Mouse (Mus musculus) mature B cell (primary cell): ENCODE data around the gene Rnf212.

ENCODE experiments used
- in situ Hi-C: fragments of 300-500 bp; cut with MboI; formaldehyde crosslinking; loops from 2 replicates; pipeline ENCODE4 v1.14.3; 2019

Gene Rnf212

DNA sequence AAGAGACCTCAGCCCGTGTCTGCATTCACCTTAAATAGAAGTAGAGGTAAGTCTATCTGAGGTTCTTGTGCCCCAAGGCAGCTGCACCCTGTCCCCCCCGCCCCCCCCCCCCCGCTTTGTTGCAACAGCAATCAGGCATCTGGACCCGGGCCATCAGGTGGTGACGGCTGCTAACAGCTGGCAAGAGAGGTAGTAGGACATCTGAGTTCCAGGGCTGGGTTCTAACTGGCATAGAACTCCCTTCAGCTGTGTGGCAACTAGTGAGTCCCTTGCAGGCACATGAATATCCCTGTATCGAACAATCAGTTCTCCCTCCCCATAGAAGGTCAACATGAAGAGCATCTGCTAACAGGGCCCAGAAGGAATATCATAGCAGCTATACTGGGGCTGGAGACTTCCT is 62.8 kb downstream of the Rnf212 start:
- in situ Hi-C loops, result no loop called here

DNA sequence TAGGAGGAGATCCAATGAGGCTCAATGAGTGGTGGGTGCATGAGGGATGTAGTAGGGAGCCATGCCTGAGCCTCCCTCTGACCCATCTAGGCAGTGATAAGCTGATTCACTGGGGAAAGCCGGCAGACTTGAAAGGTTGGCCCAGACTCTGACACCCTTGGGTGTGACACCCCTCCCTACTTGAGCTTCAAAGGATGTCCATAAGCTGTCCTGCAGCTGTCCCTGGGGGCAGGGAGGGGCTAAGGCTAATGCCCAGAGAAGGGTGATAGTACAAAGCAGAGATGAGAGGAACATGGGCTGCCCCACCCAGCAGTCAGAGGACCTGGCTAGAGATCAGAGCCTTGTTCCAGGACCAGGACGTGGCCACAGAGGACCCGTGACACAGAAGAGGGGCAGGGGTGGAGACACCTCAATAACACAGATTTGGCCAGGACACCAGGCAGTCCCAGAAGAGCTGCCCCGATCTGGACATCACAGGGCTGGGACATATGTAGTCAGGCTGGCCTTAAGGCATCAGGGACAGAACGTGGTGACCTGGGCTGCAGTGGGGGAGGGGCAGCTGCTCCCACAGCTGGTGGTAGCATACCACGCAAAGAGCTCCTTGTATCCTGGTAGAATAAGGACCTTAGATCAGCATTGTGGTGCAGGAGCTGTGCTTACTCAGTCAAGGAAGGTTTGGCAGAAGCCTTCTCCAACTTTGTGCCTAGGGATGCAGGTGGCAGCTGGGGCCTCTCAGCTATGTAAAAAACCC is 65.6 kb downstream of the Rnf212 start:
- in situ Hi-C loops, result no loop called here

DNA sequence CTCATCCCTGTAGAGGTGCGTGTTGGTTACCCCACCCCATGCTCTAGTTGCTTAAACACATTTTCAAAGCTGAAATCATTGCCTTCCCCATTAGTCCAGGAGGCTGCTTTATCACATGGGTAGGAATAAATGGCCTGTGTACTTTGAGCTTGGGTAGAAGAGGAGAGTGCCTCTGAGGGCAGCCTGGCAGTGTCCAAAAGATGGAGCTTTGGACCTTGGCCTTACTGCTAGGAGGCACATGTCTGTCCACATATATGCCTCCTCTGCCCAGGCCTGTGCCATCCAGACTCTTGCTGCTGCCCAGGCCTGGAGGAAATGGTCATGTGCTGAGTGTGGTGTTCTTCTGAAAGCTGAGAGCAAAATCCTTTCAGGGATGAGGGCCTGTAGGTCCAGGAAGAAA is 66.4 kb downstream of the Rnf212 start:
- in situ Hi-C loops, result no loop called here

DNA sequence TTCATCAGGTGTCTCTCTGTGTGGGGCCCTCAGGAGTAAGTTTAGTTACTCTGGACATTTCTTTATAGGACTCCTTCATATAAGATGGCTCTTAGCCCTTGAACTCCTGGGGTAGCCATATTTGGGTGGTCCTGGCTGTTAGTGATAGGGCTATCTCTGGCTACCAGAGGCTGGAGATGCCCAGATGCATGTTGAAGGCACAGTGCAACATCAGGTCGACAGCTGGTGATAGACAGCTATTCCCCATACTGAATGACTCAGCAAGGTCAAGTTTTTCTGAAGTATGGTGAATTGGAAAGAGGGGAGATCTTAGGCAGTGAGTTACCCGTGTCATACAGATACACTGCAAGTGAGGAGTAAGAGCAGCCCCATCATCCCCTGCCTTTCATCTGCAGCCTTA is 67.0 kb downstream of the Rnf212 start:
- in situ Hi-C loops, result no loop called here

DNA sequence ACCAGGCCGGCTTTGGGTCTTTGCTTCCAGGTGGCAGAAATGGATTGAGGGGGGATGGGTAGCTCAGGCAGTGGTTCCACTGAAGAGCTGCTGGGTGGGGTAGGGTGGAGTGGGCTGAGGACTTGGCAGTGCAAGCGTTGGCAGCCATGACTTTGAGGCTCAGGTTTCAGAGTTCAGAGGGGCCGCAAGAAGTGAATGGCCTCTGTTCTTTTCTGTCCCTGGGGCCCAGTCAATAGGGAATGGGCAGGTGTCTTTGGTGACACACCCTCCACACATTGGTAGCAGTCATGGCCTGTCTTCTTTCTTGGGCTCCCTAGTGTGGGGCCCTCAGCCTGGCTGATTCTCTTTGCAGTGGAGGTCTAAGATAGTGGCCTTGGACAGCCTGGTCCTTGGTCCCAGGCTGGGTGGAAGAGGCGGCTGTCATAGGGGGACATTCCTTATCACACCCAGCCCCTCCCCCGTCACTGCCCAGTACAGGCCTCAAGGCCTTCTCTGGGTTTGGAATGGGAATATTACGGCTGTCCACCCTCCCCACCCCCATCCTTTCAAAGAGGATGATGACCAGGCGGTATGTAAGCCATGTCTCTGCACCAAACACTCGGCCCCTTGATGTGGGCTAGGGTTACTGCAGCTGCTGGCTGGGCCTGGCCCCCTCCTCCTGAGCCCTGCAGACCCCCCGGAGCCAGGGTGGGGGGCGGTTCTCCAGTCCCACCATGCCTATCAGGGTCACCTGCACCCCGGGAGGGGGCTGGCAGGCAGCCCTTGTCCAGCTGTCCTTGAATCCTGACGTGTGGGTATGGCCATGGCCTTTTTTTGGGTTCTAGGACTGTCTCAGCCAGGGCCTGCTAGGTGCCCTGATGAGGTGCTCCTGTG is 70.8 kb downstream of the Rnf212 start:
- in situ Hi-C loops, result no loop called here

DNA sequence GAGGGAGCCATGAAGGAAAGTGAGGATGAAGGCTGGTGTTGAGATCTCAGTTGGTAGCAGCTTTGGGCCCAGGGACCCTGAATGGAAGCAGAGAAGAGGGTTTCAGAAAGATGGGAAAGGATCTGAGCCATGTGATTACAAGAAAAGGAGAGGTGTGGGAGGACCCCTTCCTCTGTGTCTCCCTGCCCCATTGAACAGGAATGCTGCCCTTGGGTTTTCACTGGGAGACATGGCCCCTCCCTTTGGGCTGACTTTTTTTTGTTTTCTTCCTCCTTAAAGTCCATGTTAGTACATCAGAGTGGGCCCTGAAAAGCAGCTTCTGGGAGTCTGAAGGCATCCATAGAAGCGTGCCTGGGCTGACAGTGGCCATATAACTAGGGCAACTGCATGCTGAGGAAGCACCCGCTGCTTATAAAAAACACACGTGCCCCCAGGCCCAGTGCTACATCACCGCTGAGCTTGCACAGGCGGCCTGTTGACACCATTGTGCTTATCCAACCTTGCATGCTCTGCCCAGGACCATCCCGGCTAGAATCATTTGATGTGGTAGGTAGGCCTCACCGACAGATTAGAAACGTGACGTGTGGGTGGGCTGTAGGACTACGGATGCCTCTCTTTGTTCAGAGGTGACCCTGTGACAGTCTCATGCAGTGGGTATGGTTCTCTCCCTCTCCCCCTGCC is 73.3 kb downstream of the Rnf212 start:
- in situ Hi-C loops, result no loop called here

DNA sequence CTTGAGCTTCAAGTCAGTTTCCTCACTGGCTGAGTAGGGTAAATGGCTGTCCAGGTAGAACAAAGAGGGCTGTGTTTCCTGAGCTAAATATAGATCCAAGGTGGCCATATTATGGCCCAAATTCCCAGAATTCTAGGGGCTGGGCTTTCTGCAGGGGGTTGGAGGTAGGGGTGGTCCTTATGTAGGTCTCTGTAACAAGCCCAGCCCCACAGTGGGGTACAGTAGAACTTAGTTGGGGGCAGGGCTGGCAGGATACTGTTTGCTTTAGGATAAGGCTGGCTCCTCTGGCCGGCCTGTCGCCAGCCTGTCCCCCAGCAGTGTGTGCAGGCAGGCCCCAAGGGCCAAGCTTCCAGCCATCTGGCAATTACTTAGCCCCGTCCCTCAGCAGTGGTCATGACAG is 74.4 kb downstream of the Rnf212 start:
- in situ Hi-C loops, result no loop called here

DNA sequence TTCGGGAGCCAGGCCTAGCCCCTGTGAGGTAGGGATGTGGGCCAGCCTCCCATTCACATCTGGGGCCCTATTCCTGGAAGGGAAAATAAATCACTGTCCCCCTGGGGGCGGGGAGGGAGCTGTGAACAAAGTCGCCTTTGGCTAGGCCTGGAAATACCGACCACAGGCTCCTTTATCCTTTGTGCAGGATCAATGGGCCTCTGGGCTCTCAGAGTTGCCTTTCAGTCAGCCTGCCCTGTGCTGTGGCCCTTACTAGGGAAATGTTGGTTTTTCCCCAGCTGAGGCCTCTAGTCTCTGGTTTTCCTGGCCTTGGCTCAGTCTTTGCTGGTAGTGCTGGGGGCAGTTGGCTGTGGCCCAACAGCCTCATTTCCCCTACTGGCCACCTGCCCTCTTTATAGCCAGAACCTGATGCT is 77.4 kb downstream of the Rnf212 start:
- in situ Hi-C loops, result no loop called here

DNA sequence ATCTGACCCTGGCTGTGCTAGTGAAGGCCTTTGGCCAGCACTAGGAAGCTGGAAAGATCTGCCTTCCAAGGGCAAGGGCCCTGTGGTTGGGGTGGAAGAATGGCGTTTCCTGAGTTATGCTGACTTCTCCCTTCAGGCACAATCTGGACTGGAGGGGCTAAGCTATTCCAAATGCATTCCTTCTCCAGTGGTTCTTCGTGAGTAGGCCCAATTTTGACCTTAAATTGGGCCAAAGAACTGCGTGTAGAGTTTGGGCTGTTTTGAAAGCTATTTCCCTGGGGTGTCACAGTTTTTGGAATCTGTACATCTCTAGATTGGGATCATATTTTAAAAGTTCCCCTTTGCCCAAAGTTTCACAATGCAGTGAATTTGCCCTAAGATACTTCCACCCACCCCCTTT is 78.2 kb downstream of the Rnf212 start:
- in situ Hi-C loops, result no loop called here

DNA sequence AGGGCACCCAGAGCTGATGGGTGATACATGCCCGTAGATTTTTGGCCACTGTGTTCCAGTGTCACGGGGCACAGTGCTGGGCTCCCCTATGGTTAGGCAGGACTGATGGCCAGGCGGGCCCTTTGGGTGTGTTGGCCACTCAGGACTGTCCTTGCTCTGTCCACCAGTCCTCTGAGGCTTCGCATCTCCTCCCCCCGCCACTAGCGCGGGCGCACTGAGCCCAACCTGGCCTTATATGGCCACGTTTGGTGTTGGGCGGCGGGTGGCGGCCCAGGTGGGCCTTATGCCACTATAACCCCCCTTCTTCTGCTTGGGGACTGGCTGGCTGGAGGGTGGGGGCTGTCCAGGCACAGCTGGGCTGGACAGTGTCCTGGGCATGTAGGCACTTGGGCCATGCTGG is 78.9 kb downstream of the Rnf212 start:
- in situ Hi-C loops, result no loop called here

DNA sequence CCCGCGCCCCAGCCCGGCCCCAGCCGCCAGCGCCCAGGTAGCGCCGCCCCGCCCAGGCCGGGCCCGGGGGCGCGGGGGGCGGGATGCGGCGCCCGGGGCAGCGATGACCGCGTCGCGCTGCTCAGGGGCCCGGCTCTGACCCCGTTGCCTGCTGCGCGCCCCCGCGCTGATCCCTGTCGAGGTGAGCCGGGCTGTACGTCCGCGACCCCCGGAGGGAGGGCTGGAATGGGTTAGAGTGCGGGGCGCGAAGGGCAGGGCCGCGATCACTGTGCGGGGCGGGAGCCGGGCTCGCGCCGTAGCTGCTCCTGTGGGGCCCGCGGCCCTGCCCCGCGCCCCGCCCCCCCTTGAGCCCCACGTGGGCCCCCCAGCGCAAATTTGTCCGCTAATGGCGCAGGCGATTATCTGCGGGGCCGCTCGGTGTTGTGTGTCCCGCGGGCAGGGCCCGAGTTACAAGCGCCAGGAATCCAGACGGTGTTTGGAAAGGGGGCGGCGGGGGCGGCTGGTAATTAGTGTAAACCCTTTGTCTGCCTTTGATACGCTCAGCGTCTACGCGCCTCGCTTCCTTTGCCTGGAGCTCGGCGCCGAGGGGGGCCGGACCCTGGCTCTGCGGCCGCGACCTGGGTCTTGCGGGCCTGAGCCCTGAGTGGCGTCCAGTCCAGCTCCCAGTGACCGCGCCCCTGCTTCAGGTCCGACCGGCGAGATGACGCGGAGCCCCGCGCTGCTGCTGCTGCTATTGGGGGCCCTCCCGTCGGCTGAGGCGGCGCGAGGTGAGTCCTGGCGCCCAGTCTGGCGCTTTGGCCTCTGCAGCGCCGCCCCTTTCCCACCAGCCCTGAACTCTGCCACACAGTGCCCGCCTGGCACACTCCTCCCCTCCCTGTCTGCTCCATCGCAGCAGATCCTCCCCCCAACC is 80.2 kb downstream of the Rnf212 start:
- in situ Hi-C loops, result no loop called here

DNA sequence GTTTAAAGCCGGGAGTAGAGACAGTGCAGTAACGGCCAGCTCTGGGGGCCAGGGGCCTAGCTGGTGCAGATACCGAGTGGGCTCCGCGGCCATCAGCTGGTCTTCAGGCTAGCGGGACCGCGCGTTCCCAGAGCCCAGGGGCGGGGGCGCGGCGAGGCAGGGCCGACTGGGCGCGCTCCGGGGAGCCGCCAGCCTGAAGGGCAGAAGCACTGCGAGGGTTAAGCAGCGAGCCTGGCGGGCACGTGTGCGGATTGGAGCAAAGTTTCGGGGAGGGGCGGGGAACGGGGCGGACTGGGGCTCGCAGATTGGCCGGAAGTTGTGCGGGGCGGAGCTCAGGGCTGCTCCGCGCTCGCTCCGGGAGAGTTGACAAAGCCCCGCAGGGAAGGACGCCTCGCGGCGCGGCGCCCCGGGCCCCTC is 80.9 kb downstream of the Rnf212 start:
- in situ Hi-C loops, result no loop called here

DNA sequence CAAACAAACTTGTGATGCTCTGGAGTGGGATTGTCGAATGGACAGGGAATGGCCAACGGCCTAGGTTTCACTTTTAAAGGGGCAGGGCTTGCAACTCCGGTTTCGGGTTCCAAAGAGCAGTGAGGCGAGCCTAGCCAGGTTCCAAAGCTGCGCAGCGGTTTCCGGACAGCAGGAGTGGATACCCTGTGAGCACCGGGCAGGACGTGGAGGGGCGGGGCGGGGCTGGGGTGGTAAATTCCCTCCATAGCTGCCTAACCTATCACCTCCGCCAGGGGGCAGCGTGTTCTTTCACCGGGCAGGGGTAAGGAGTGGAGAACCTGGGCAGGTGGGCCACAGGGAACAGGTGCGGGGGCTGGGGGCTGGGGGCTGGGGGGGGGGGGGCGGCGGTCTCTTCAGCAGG is 82.5 kb downstream of the Rnf212 start, which contains the start of gene Fgfrl1:
TSS of gene Fgfrl1 (plus strand) at position 112 of the 400 bp plus-strand sequence.
- in situ Hi-C loops, result no loop called here

DNA sequence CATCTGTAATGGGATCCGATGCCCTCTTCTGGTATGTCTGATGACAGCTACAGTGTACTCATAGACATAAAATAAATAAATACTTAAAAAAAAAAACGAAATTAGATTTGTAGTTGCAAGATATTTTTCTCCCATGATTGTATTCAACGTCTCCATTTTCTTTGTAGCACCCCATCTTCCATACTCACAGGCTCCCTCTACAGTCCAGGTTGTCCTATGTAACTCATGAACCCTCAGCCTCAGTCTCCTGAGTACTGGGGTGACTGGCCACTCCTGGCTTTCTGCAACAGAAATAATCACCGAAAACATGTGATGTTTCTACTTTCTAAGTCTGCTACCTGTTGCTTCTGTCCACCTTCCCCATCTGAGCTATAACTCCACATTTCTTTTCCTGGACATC is 83.6 kb downstream of the Rnf212 start:
- in situ Hi-C loops, result no loop called here

DNA sequence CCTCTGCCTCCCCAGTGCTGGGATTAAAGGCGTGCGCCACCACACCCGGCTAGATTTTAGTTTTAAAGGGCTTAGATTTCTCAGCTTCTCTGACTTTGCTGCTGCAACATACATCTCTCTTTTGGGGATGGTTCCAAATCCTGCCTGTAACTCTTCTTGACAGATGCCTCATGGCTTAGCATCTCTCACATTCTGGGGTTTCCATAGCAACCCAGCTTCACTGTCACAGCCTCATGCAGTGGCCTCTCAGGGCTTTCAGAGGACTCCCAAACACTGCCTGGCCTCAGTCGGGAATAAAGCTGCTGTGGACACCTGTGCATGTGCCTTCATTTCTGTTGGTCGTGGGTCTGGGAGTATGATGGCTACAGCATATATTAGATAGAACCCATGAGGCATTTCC is 85.7 kb downstream of the Rnf212 start:
- in situ Hi-C loops, result no loop called here

DNA sequence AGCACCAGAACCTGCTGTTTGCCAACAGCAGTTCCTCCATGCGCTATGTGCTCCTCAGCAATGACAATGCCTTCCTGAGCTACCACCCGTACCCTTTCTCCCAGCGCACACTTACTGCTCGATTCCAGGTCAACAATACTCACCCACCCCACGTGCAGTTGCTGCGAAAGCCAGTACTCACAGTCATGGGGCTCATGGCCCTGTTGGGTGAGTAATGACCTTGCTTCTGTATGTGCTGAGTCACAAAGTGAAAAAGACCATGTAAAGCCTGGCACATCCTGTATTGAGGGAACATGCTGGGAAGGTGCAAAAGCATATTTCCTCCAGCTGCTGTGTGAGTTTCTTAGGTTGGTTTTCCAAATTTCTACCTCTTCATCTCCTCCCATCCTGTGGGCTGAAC is 93.9 kb downstream of the Rnf212 start:
- in situ Hi-C loops, result no loop called here

DNA sequence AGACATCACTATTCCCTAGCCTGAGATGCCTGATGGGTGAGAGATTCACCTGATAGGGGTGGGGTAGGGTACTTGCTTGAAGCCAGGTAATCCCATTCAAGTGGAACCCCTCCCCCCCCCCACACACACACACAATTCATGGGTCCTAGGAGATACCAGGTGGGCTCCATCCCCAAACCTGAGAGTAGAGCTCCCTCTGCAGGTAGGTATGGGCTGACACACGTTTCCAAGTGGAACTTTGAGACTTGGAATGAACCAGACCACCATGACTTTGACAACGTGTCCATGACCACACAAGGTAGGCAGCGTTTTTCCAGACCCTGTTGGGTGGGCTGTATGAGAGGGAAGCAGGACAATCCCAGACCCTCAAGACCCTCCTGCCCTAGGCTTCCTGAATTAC is 94.9 kb downstream of the Rnf212 start:
- in situ Hi-C loops, result no loop called here
